Mouse (Mus musculus) CH12.LX (cell line): ENCODE measurements around the gene Tmem170.
"Not testable (repeated sequence)": the region's sequence is repeated elsewhere in the genome, so short reads cannot be mapped to it uniquely, and the experiment has no call there.

Experiments
- CTCF ChIP-seq, 2 experiments: IDR thresholded peaks in 1 of 2; conservative IDR thresholded peaks in 1 of 2; 2 replicates each; pipeline ENCODE4 v1.5.1; 2011 to 2012; ENCODE audit warnings: low read depth in 2 of 2, low read length in 2 of 2, improper control_type of control experiment in 1 of 2, inconsistent platforms in 1 of 2, mild to moderate bottlenecking in 1 of 2, moderate library complexity in 1 of 2
- E2F4 ChIP-seq: IDR thresholded peaks from 2 replicates; pipeline ENCODE4 v1.6.1; 2011; ENCODE audit warnings: low read depth, low read length, improper control_type of control experiment; ENCODE audit not compliant: insufficient replicate concordance
- EP300 ChIP-seq: IDR thresholded peaks from 2 replicates; pipeline ENCODE4 v1.6.1; 2011; ENCODE audit warnings: low read length, improper control_type of control experiment
- MEF2A ChIP-seq: IDR thresholded peaks from 2 replicates; pipeline ENCODE4 v1.6.1; 2014; ENCODE audit warnings: low read depth, mild to moderate bottlenecking, inconsistent platforms, low read length, improper control_type of control experiment, borderline replicate concordance

- not testable (repeated sequence) for TF ChIP-seq EP300; CTCF (conservative IDR thresholded peaks at IDR 0.05 in 1 of 2, IDR thresholded peaks at IDR 0.05 in 1 of 2; ENCODE audit: low read depth in 2 of 2, low read length in 2 of 2); E2F4; MEF2A
These were observed 23.3 kb downstream of the Tmem170 start for GRCm38 (mm10) chr8:111853219-111853618.
